Mouse (Mus musculus) embryonic stem cell, embryonic (primary cell): ENCODE data around the gene Ttll5.

Experiments
- CTCF ChIA-PET, 4 experiments: fragments of 300-600 bp in 2 of 4; fragments of 350-600 bp in 2 of 4; sonication (Branson Sonifier 250); formaldehyde crosslinking; loops; one replicate each; lab custom pipeline; 2022; ENCODE audit warnings: inconsistent platforms in 2 of 4; lab: Charles Lee
- POLR2A ChIA-PET, 4 experiments: fragments of 300-600 bp in 2 of 4; fragments of 350-600 bp in 2 of 4; sonication (Branson Sonifier 250); formaldehyde crosslinking; loops; one replicate each; lab custom pipeline; 2022; ENCODE audit warnings: antibody characterized with exemption in 4 of 4, inconsistent platforms in 1 of 4; lab: Charles Lee

Ttll5 gene

DNA sequence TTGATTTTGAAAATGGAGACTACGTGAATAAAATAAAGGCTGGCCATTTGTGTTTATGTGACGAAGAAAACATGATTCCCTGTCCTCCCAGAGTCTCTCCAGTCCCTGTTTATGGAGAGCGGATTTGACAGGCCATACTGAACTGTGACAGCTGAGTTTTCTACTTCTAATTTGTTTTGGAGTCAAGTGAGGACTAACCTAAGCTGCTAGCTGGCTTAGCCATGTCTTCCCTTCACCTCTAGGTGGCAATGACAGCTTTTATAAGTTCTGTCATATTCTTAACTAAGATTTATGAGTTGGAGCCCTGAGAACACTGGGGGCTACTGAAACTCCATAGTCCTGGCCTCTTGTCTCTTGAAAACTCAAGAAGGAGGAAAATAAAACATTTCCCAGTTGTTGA lies 41.1 kb downstream of the Ttll5 start:
- ChIA-PET CTCF (interaction anchor here in 3 of 4 experiments (0.7 to 1.6 kb wide), 10 partner anchors 11 to 1046 kb away, joined by 3 to 13 read pairs (median 3); partner anchors contain the start of gene Tgfb3 (in 2 of the 3)), POLR2A (interaction anchor here in 1 of 4 experiments (2.1 kb wide), 1 partner anchor 11 kb away, joined by 5 read pairs; no protein-coding TSS in a partner anchor)

DNA sequence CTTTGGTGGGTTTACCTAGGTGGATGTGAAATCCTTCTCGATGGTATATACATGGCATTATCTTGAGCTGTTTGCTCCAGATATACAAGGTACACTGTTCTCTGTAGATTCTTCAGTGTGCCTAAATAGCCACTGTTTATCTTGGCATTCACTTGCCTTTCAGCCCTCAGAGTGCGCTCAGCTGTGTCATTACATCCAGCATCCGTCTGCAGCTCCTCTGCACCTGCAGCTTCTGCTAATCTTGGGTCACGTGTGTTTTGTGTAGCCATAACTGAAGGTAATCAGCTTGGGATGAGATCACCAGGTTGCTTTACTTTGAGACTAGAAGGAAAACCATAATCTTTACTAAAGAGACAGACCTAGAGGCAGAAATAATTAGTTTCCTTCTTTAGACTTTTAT lies 42.2 kb downstream of the Ttll5 start:
- ChIA-PET CTCF (interaction anchor here in 2 of 4 experiments (0.6 to 1.5 kb wide), 2 partner anchors 12 to 434 kb away, joined by 3 read pairs; no protein-coding TSS in a partner anchor), POLR2A (interaction anchor here in 1 of 4 experiments (2.1 kb wide), 1 partner anchor 13 kb away, joined by 5 read pairs; no protein-coding TSS in a partner anchor)

- POLR2A ChIA-PET: no interaction called here
- CTCF ChIA-PET: interaction anchor here in 1 of 4 experiments (1.5 kb wide), 1 partner anchor 13 kb away, joined by 3 read pairs; no protein-coding TSS in a partner anchor
Observed at GRCm38 (mm10) chr12:85867125-85867524, 42.7 kb downstream of the Ttll5 start.

GRCm38 (mm10) chr12:85869423-85869822 lies 45.0 kb downstream of the Ttll5 start:
- CTCF ChIA-PET: interaction anchor here in 1 of 4 experiments (0.5 kb wide), 1 partner anchor 144 kb away, joined by 3 read pairs; no protein-coding TSS in a partner anchor
- POLR2A ChIA-PET: interaction anchor here in 1 of 4 experiments (1.1 to 1.3 kb wide), 2 partner anchors 10 to 11 kb away, joined by 3 to 4 read pairs; no protein-coding TSS in a partner anchor

- POLR2A ChIA-PET: interaction anchor here in 1 of 4 experiments (1.2 kb wide), 1 partner anchor 10 kb away, joined by 4 read pairs; no protein-coding TSS in a partner anchor
- CTCF ChIA-PET: interaction anchor here in 1 of 4 experiments (0.5 kb wide), 1 partner anchor 199 kb away, joined by 3 read pairs; the partner anchor contains the start of gene Tgfb3
Observed at GRCm38 (mm10) chr12:85879631-85880314, 55.3 kb downstream of the Ttll5 start.

- POLR2A ChIA-PET: interaction anchor here in 2 of 4 experiments (0.6 to 1.9 kb wide), 3 partner anchors 23 to 480 kb away, joined by 3 to 4 read pairs (median 3); no protein-coding TSS in a partner anchor
Observed at GRCm38 (mm10) chr12:85885024-85885423, 60.6 kb downstream of the Ttll5 start.

GRCm38 (mm10) chr12:85890054-85890453 lies 65.6 kb downstream of the Ttll5 start:
- ChIA-PET CTCF (no interaction called here), POLR2A (no interaction called here)

More at GRCm38 (mm10) chr12:85885024-85885423, 60.6 kb downstream of the Ttll5 start:
- CTCF ChIA-PET: no interaction called here

GRCm38 (mm10) chr12:85903986-85904385 lies 79.5 kb downstream of the Ttll5 start:
- CTCF ChIA-PET: no interaction called here

GRCm38 (mm10) chr12:85905666-85906065 lies 81.2 kb downstream of the Ttll5 start:
- ChIA-PET CTCF (no interaction called here), POLR2A (interaction anchor here in 2 of 4 experiments (0.6 to 1.1 kb wide), 2 partner anchors 25 to 565 kb away, joined by 3 to 6 read pairs; no protein-coding TSS in a partner anchor)

More at GRCm38 (mm10) chr12:85903986-85904385, 79.5 kb downstream of the Ttll5 start:
- POLR2A ChIA-PET: no interaction called here

GRCm38 (mm10) chr12:85907896-85908295 lies 83.4 kb downstream of the Ttll5 start:
- ChIA-PET CTCF (no interaction called here), POLR2A (interaction anchor here in 2 of 4 experiments (0.5 to 1.7 kb wide), 11 partner anchors 10 to 433 kb away, joined by 3 to 8 read pairs (median 3); partner anchors contain the start of genes Erg28 (in 1 of the 2), Tgfb3 (in 1 of the 2) and Ttll5 (in 1 of the 2))

GRCm38 (mm10) chr12:85910811-85911210 lies 86.4 kb downstream of the Ttll5 start:
- POLR2A ChIA-PET: interaction anchor here in 2 of 4 experiments (0.8 to 2.0 kb wide), 5 partner anchors 8 to 17 kb away, joined by 3 to 5 read pairs (median 4); no protein-coding TSS in a partner anchor
- CTCF ChIA-PET: no interaction called here

GRCm38 (mm10) chr12:85912712-85913504 lies 88.4 kb downstream of the Ttll5 start:
- CTCF ChIA-PET: interaction anchor here in 1 of 4 experiments (0.5 kb wide), 1 partner anchor 142 kb away, joined by 5 read pairs; no protein-coding TSS in a partner anchor
- POLR2A ChIA-PET: interaction anchor here in 1 of 4 experiments (0.6 to 0.7 kb wide), 2 partner anchors 21 to 74 kb away, joined by 3 read pairs; no protein-coding TSS in a partner anchor

DNA sequence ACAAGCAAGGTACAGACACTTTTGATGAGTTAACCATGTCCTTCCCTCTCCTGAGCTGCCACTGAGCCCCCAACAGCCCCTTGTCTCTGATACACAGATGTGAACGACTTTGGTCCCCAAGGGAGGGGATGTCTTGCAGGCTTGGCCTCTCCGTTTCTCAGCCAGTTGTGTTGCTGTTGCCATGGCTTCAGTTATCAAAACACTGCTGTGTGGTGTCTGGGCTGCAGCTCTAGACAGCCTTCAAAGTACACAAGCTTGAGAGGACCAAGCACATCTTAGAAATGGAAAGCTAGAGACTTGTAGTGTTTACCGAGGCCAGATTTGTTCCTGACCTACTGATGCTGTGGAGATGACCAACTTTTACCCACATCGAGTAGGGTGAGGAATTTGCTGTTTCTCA lies 102.4 kb downstream of the Ttll5 start:
- ChIA-PET CTCF (no interaction called here), POLR2A (interaction anchor here in 2 of 4 experiments (0.5 to 0.6 kb wide), 2 partner anchors 36 to 84 kb away, joined by 3 read pairs; no protein-coding TSS in a partner anchor)

DNA sequence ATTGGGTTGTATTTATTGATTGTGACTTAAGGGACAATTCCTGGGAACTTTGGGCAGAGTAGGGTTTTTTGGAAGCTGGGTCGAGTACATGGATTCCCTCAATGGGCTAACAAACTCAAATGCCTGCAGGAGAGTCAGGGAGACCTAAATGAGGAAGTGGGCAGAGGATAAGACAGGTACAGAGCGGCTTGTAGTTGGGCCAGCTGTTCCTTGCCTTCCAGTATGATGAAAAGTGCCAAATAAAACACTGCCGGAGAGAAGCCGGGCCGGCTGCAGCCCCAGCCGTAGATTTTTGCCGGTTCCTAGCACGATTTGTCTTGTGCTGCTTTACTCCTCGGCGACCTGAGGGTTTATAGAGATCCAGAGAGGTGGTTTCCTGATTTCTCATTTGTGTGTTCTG lies 104.1 kb downstream of the Ttll5 start:
- POLR2A ChIA-PET: interaction anchor here in 1 of 4 experiments (0.9 to 1.2 kb wide), 2 partner anchors 8 to 69 kb away, joined by 3 read pairs; no protein-coding TSS in a partner anchor
- CTCF ChIA-PET: interaction anchor here in 1 of 4 experiments (0.6 kb wide), 1 partner anchor 432 kb away, joined by 4 read pairs; no protein-coding TSS in a partner anchor

GRCm38 (mm10) chr12:85929711-85930110 lies 105.3 kb downstream of the Ttll5 start:
- CTCF ChIA-PET: no interaction called here
- POLR2A ChIA-PET: interaction anchor here in 3 of 4 experiments (0.6 to 1.3 kb wide), 7 partner anchors 13 to 926 kb away, joined by 3 to 6 read pairs (median 3); no protein-coding TSS in a partner anchor

DNA sequence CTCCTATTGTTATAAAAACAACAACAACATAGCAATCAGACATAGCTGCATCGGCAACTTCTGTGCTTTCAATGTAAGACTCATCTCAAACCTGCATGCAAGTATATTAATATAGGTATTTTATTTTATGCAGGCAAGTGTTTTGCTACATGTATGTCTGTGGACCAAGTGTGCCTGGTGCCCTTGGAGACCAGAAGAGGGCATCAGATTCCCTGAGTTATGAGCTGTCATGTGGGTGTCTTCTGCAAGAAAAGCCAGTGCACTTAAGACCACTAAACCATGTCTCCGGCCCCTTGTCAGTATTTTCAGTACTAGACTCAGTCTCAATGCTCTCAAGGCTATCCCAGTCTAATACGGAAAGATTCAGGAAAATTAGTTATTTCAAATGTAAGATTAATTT lies 106.3 kb downstream of the Ttll5 start:
- CTCF ChIA-PET: interaction anchor here in 1 of 4 experiments (1.2 kb wide), 1 partner anchor 22 kb away, joined by 3 read pairs; no protein-coding TSS in a partner anchor
- POLR2A ChIA-PET: interaction anchor here in 2 of 4 experiments (0.7 to 0.9 kb wide), 2 partner anchors 10 to 25 kb away, joined by 3 to 6 read pairs; no protein-coding TSS in a partner anchor

DNA sequence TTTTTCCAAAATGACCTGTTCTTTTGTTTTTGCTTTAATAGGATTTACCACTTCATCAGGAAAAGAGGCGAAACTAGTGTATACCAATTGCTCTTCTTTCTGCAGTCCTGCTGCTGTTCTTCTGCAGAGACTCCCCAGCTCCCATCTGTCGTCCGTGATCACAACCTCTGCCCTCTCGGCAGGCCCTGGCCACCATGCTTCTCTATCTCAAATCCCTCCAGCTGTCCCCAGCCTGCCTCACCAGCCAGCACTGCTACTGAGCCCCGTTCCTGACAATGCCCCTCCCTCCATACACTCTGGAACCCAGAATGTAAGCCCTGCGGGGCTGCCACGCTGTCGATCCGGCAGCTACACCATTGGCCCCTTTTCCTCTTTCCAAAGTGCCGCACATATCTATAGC lies 108.8 kb downstream of the Ttll5 start:
- CTCF ChIA-PET: interaction anchor here in 2 of 4 experiments (0.5 to 0.7 kb wide), 3 partner anchors 9 to 270 kb away, joined by 3 read pairs; no protein-coding TSS in a partner anchor
- POLR2A ChIA-PET: interaction anchor here in 1 of 4 experiments (1.4 to 1.7 kb wide), 3 partner anchors 12 to 37 kb away, joined by 3 to 6 read pairs (median 4); no protein-coding TSS in a partner anchor
